Mouse (Mus musculus) kidney, adult 2 months (tissue): ENCODE data around the gene Ephx1.

Experiments
- CTCF ChIP-seq: fragments of 200-500 bp; conservative IDR thresholded peaks from 2 replicates; pipeline ENCODE4 v1.5.1; 2011; ENCODE audit warnings: low read depth, mild to moderate bottlenecking, control low read depth, low read length, moderate library complexity, mixed read lengths; ENCODE audit not compliant: insufficient read depth, insufficient read length
- POLR2A ChIP-seq: fragments of 200-500 bp; IDR thresholded peaks from one replicate; pipeline ENCODE4 v1.6.1; 2011; ENCODE audit warnings: low read depth, low read length, control low read depth

DNA sequence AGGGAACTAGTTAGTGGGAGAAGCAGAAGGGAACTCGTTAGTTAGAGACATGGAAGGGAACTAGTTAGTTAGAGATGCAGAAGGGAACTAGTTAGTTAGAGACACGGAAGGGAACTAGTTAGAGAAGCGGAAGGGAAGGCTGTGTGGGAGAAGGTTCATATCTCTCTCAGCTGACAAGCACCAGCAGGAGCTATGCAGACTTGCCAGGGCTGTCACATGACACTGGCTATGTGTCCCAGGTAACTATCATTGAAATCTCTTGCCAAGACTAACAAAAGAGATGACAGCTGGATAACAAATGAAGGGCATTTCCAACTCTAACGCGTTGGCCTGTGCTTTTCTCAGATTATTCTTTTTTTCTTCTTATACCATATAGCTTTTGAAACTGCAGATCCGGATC, 43.9 kb upstream of the Ephx1 start:
- TF ChIP-seq CTCF (no peak), POLR2A (no peak)
